Mouse (Mus musculus): ENCODE measurements around the gene Serpinb8. TPM values are rescaled to one million over a fixed set of nuclear protein-coding genes. Genes with fewer than 3 reads are reported as not detected.
A peak's percentile ranks its signal among the peaks of the same experiment; 100 is the strongest.

Serpinb8 gene
- polyA plus RNA-seq, 1 experiment from 2014 or later = 1.3 TPM

GRCm38 (mm10) chr1:107592644-107593043 is 2.8 kb downstream of the Serpinb8 start:
- Histone ChIP-seq H3K9me3 (no peaks in the 10 kb centered on the region), H3K27ac (replicated peaks) (no peak overlapping the region), H3K9ac (no peak overlapping the region), H3K4me2 (no peak overlapping the region), H3K4me1 (replicated peaks) (no peaks in the 10 kb centered on the region), H3K36me3 (no peaks in the 10 kb centered on the region), H3K4me3 (no peak overlapping the region), H3K27me3 (no peaks in the 10 kb centered on the region)
- ATAC-seq (ENCODE audit: low read depth) = no peak
- WGBS = 64% methylated on average over 3 of the region's 3 CpGs

DNA sequence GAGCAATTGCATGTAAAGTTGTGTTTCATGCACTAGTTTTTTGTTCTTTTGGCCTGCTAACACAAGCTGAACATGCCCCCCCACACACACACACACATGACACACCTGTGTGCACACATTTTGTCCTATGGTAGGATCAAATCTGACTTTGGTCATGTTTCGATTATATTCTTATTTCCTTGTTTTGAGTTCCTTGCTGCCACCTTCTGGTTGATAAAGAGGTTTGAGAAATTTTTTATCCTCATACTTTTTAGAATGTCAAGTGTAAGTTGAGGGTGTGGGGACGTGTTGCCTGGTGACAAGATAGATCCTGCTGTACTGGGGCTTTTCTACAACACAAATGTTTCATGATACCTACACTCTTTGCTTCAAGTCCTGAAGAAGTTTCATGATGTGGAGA is 3.7 kb downstream of the Serpinb8 start:
- no peaks in the 10 kb centered on the region for H3K9me3 ChIP-seq
- 86% methylated on average over 2 of the region's 2 CpGs for WGBS
- no peak overlapping the region for H3K27ac ChIP-seq (replicated peaks)
- ATAC-seq (ENCODE audit: low read depth) = no peak
- no peak overlapping the region for H3K9ac ChIP-seq
- H3K4me2 ChIP-seq = no peak overlapping the region
- H3K4me3 ChIP-seq = no peak overlapping the region
- no peaks in the 10 kb centered on the region for H3K27me3 ChIP-seq
- no peaks in the 10 kb centered on the region for H3K36me3 ChIP-seq
- no peaks in the 10 kb centered on the region for H3K4me1 ChIP-seq (replicated peaks)

DNA sequence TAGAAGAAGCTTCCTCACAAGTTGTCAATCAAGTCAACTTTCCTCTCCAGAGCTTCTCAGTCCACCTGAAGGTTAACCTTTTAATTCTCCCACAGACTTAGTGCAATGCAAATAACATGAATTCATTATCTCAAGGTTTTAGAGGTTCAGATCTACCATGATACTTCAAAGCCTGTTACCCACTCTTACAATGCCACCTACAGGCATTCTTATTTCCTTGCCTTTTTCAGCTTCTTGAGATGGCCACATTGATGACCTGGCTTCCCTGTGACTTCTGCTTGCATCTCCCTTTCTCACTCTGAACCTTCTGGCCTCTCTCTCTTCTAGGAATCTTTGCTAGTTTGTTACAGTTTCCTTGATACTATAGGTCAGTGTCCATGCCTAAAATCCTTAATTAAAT is 7.1 kb downstream of the Serpinb8 start:
- Histone ChIP-seq H3K27me3 (no peaks in the 10 kb centered on the region), H3K36me3 (no peaks in the 10 kb centered on the region), H3K4me3 (no peak overlapping the region), H3K9ac (no peak overlapping the region), H3K4me1 (replicated peaks) (no peaks in the 10 kb centered on the region), H3K4me2 (no peak overlapping the region), H3K9me3 (no peaks in the 10 kb centered on the region), H3K27ac (replicated peaks) (no peak overlapping the region)
- no peak for ATAC-seq (ENCODE audit: low read depth)

GRCm38 (mm10) chr1:107598476-107598875 is 8.7 kb downstream of the Serpinb8 start:
- Histone ChIP-seq H3K9ac (no peak overlapping the region), H3K4me3 (no peak overlapping the region), H3K27ac (replicated peaks) (no peak overlapping the region), H3K9me3 (no peaks in the 10 kb centered on the region), H3K27me3 (no peaks in the 10 kb centered on the region), H3K4me1 (replicated peaks) (no peaks in the 10 kb centered on the region), H3K36me3 (no peaks in the 10 kb centered on the region), H3K4me2 (no peak overlapping the region)
- ATAC-seq (ENCODE audit: low read depth) = no peak

- Histone ChIP-seq H3K9ac (no peak overlapping the region), H3K9me3 (no peaks in the 10 kb centered on the region), H3K27me3 (no peaks in the 10 kb centered on the region), H3K4me3 (no peak overlapping the region), H3K27ac (replicated peaks) (no peak overlapping the region), H3K4me2 (no peak overlapping the region), H3K4me1 (replicated peaks) (no peaks in the 10 kb centered on the region), H3K36me3 (no peaks in the 10 kb centered on the region)
- ATAC-seq (ENCODE audit: low read depth) = no peak
- WGBS = 52% methylated on average over 1 of the region's 1 CpGs
Observed at GRCm38 (mm10) chr1:107608942-107609341, 19.1 kb downstream of the Serpinb8 start.

GRCm38 (mm10) chr1:107614087-107614486 is 24.3 kb downstream of the Serpinb8 start:
- Histone ChIP-seq H3K9ac (no peak overlapping the region), H3K4me1 (replicated peaks) (no peaks in the 10 kb centered on the region), H3K27ac (replicated peaks) (no peak overlapping the region), H3K4me3 (no peak overlapping the region), H3K4me2 (no peak overlapping the region), H3K9me3 (no peaks in the 10 kb centered on the region), H3K27me3 (no peaks in the 10 kb centered on the region), H3K36me3 (no peaks in the 10 kb centered on the region)
- WGBS = 89% methylated on average over 2 of the region's 2 CpGs
- ATAC-seq (ENCODE audit: low read depth) = no peak

GRCm38 (mm10) chr1:107622017-107622416 is 32.2 kb downstream of the Serpinb8 start:
- Histone ChIP-seq H3K4me1 (replicated peaks) (no peaks in the 10 kb centered on the region), H3K9me3 (no peaks in the 10 kb centered on the region), H3K36me3 (no peaks in the 10 kb centered on the region), H3K27me3 (no peaks in the 10 kb centered on the region), H3K4me3 (no peak overlapping the region), H3K27ac (replicated peaks) (no peak overlapping the region), H3K9ac (no peak overlapping the region), H3K4me2 (no peak overlapping the region)
- 71% methylated on average over 4 of the region's 4 CpGs for WGBS
- ATAC-seq (ENCODE audit: low read depth) = no peak

DNA sequence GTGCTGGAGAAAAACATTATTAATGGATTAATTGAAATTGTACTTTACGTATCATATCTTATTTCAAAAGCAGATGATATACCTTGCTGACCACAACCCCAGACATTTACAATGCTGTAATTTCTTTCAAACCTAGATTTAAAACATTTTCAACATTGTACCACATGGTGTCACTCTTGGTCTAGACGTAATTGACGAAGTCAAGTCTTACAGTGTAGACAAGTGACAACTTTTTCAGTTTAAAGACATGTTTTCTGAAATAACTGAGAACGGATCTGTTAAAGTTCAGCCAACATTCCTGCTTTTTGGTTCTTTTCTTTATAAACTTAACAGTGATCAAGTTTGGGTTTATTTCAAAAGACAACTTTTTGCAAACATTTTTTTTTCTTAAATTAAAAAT is 46.1 kb downstream of the Serpinb8 start:
- no peaks in the 10 kb centered on the region for H3K27me3 ChIP-seq
- H3K9ac ChIP-seq = no peak overlapping the region
- H3K4me3 ChIP-seq = no peak overlapping the region
- peak; percentile 59; the same call in 1 of the 2 replicates for ATAC-seq (ENCODE audit: low read depth)
- no peak overlapping the region for H3K27ac ChIP-seq (replicated peaks)
- H3K4me1 ChIP-seq (replicated peaks) = no peaks in the 10 kb centered on the region
- WGBS = 45% methylated on average over 4 of the region's 4 CpGs
- H3K36me3 ChIP-seq = no peaks in the 10 kb centered on the region
- H3K4me2 ChIP-seq = no peak overlapping the region
- no peaks in the 10 kb centered on the region for H3K9me3 ChIP-seq

GRCm38 (mm10) chr1:107638056-107638455 is 48.2 kb downstream of the Serpinb8 start:
- Histone ChIP-seq H3K9ac (no peak overlapping the region), H3K9me3 (no peaks in the 10 kb centered on the region), H3K4me2 (no peak overlapping the region), H3K4me3 (no peak overlapping the region), H3K27me3 (no peaks in the 10 kb centered on the region), H3K36me3 (no peaks in the 10 kb centered on the region), H3K4me1 (replicated peaks) (no peaks in the 10 kb centered on the region), H3K27ac (replicated peaks) (no peak overlapping the region)
- WGBS = 67% methylated on average over 1 of the region's 1 CpGs
- ATAC-seq (ENCODE audit: low read depth) = peak; percentile 36; the same call in 1 of the 2 replicates

GRCm38 (mm10) chr1:107638459-107638858 is 48.7 kb downstream of the Serpinb8 start:
- H3K9ac ChIP-seq = no peak overlapping the region
- no peaks in the 10 kb centered on the region for H3K4me1 ChIP-seq (replicated peaks)
- no peaks in the 10 kb centered on the region for H3K27me3 ChIP-seq
- H3K27ac ChIP-seq (replicated peaks) = no peak overlapping the region
- WGBS = 89% methylated on average over 3 of the region's 3 CpGs
- no peak overlapping the region for H3K4me2 ChIP-seq
- no peak overlapping the region for H3K4me3 ChIP-seq
- H3K9me3 ChIP-seq = no peaks in the 10 kb centered on the region
- H3K36me3 ChIP-seq = no peaks in the 10 kb centered on the region
- ATAC-seq (ENCODE audit: low read depth) = no peak

- H3K27me3 ChIP-seq = no peaks in the 10 kb centered on the region
- no peaks in the 10 kb centered on the region for H3K9me3 ChIP-seq
- no peak for ATAC-seq (ENCODE audit: low read depth)
- H3K4me2 ChIP-seq = no peak overlapping the region
- H3K4me1 ChIP-seq (replicated peaks) = no peaks in the 10 kb centered on the region
- H3K36me3 ChIP-seq = no peaks in the 10 kb centered on the region
- H3K4me3 ChIP-seq = no peak overlapping the region
- no peak overlapping the region for H3K27ac ChIP-seq (replicated peaks)
- WGBS = 61% methylated on average over 2 of the region's 2 CpGs
- no peak overlapping the region for H3K9ac ChIP-seq
Observed at GRCm38 (mm10) chr1:107642457-107643118, 52.8 kb downstream of the Serpinb8 start.

- Histone ChIP-seq H3K9ac (no peak overlapping the region), H3K27me3 (no peaks in the 10 kb centered on the region), H3K4me2 (no peak overlapping the region), H3K4me3 (no peak overlapping the region), H3K9me3 (no peaks in the 10 kb centered on the region), H3K36me3 (no peaks in the 10 kb centered on the region), H3K27ac (replicated peaks) (no peak overlapping the region), H3K4me1 (replicated peaks) (no peaks in the 10 kb centered on the region)
- no peak for ATAC-seq (ENCODE audit: low read depth)
- WGBS = 62% methylated on average over 6 of the region's 6 CpGs
Observed at GRCm38 (mm10) chr1:107645086-107645485, 55.3 kb downstream of the Serpinb8 start.

GRCm38 (mm10) chr1:107657689-107658088 is 67.9 kb downstream of the Serpinb8 start:
- Histone ChIP-seq H3K36me3 (no peaks in the 10 kb centered on the region), H3K4me1 (replicated peaks) (no peaks in the 10 kb centered on the region), H3K4me2 (no peak overlapping the region), H3K4me3 (no peak overlapping the region), H3K27ac (replicated peaks) (no peak overlapping the region), H3K27me3 (no peaks in the 10 kb centered on the region), H3K9me3 (no peaks in the 10 kb centered on the region), H3K9ac (no peak overlapping the region)
- no peak for ATAC-seq (ENCODE audit: low read depth)
- 89% methylated on average over 2 of the region's 2 CpGs for WGBS

Data from neural tube, embryonic 13.5 days (tissue).